Mouse (Mus musculus): Measurements from ENCODE around the gene Bsdc1.

Bsdc1 gene

GRCm38 (mm10) chr4:129481090-129481489 is 19.7 kb downstream of the Bsdc1 start:
- no peak for DNase-seq (ENCODE audit: low spot score in 2 of 2)

GRCm38 (mm10) chr4:129490972-129491880 is 29.8 kb downstream of the Bsdc1 start, which contains the start of the genes Tssk3 and Fam229a:
Tssk3 (minus strand) TSS chr4:129491022.
Fam229a (plus strand) TSS chr4:129491190.
- peak; percentile 38 to 67 for DNase-seq (ENCODE audit: low spot score in 2 of 2)

GRCm38 (mm10) chr4:129494681-129495080 is 33.3 kb downstream of the Bsdc1 start:
- DNase-seq (ENCODE audit: low spot score in 2 of 2), result no peak

- DNase-seq (ENCODE audit: low spot score in 2 of 2), result peak in 1 of 2 experiments; percentile 17
Measured at GRCm38 (mm10) chr4:129495672-129496562, 34.5 kb downstream of the Bsdc1 start.

GRCm38 (mm10) chr4:129496631-129497030 is 35.2 kb downstream of the Bsdc1 start:
- peak; percentile 36 to 43 for DNase-seq (ENCODE audit: low spot score in 2 of 2)

- DNase-seq (ENCODE audit: low spot score in 2 of 2), result no peak
Measured at GRCm38 (mm10) chr4:129498941-129499340, 37.6 kb downstream of the Bsdc1 start.

- no peak for DNase-seq (ENCODE audit: low spot score in 2 of 2)
Measured at GRCm38 (mm10) chr4:129500017-129500416, 38.6 kb downstream of the Bsdc1 start.

- DNase-seq (ENCODE audit: low spot score in 2 of 2), result peak; percentile 87 to 92
Measured at GRCm38 (mm10) chr4:129500607-129501566, 39.5 kb downstream of the Bsdc1 start.

- DNase-seq (ENCODE audit: low spot score in 2 of 2), result no peak
Measured at GRCm38 (mm10) chr4:129502327-129502888, 41.0 kb downstream of the Bsdc1 start.

- no peak for DNase-seq (ENCODE audit: low spot score in 2 of 2)
Measured at GRCm38 (mm10) chr4:129502901-129503444, 41.6 kb downstream of the Bsdc1 start.

- DNase-seq (ENCODE audit: low spot score in 2 of 2), result no peak
Measured at GRCm38 (mm10) chr4:129505511-129505910, 44.1 kb downstream of the Bsdc1 start.

GRCm38 (mm10) chr4:129507434-129508236 is 46.3 kb downstream of the Bsdc1 start:
- DNase-seq (ENCODE audit: low spot score in 2 of 2), result no peak

- no peak for DNase-seq (ENCODE audit: low spot score in 2 of 2)
Measured at GRCm38 (mm10) chr4:129508237-129508515, 46.8 kb downstream of the Bsdc1 start.

GRCm38 (mm10) chr4:129508834-129509600 is 47.6 kb downstream of the Bsdc1 start:
- no peak for DNase-seq (ENCODE audit: low spot score in 2 of 2)

- DNase-seq (ENCODE audit: low spot score in 2 of 2), result no peak
Measured at GRCm38 (mm10) chr4:129509650-129510049, 48.3 kb downstream of the Bsdc1 start.

GRCm38 (mm10) chr4:129510723-129511412 is 49.5 kb downstream of the Bsdc1 start:
- DNase-seq (ENCODE audit: low spot score in 2 of 2), result no peak

GRCm38 (mm10) chr4:129511413-129512096 is 50.2 kb downstream of the Bsdc1 start:
- DNase-seq (ENCODE audit: low spot score in 2 of 2), result no peak

Data from natural killer cell, adult 2 months (primary cell).